ENCODE assay signal across 15 mouse cellular contexts in the genomic region with DNA sequence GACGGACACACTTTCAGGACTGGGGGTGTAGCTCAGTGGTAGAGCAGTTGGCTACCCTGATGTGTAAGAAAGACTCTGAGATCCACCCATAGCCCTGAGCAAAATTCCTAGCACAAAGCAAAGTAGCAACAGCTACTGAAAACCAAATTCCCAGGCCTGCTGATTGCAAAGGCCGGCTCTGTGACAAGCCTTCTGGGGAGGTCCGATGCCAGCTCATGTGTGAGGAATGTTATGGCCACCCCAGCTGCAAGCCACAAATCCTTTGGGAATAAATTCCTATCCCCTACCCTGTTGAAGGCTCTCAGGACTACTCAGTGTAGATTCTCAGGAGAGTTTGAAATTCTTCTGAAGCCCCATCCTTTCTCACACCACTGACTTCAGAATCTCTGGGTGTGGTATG.
"Had no signal": no experiment of that assay in that cellular context is flagged by ENCODE, and none has a peak within 500 bp of the region (broad histone marks: within the 10 kb centered on the region; RNA-seq: fewer than 3 reads in every experiment).

No protein-coding gene starts in this region.

- H3K9ac ChIP-seq: liver, embryonic 13.5 days; midbrain, embryonic 13.5 days; neural tube, embryonic 13.5 days had no signal

- H3K36me3 ChIP-seq: liver, embryonic 13.5 days; midbrain, embryonic 10.5 days; midbrain, embryonic 13.5 days; neural tube, embryonic 13.5 days had no signal

- H3K9me3 ChIP-seq: liver, embryonic 13.5 days; midbrain, embryonic 10.5 days; midbrain, embryonic 13.5 days; neural tube, embryonic 13.5 days had no signal

- H3K4me3 ChIP-seq: layer of hippocampus, adult 2 months; liver, embryonic 13.5 days; megakaryocyte, embryonic 14.5 days; midbrain, embryonic 10.5 days; midbrain, embryonic 13.5 days; myocyte; neural tube, embryonic 13.5 days had no signal

- H3K4me1 ChIP-seq: liver, embryonic 13.5 days; megakaryocyte, embryonic 14.5 days; midbrain, embryonic 10.5 days; midbrain, embryonic 13.5 days; neural tube, embryonic 13.5 days had no signal

- H3K27ac ChIP-seq: layer of hippocampus, adult 2 months; liver, embryonic 13.5 days; midbrain, embryonic 10.5 days; midbrain, embryonic 13.5 days; neural tube, embryonic 13.5 days; stomach, postnatal 0 days had no signal

- DNase-seq: kidney, postnatal 14 days; layer of hippocampus, adult 9-11 months; liver, embryonic 13.5 days; lung, adult 2 months; thymus, adult 2 months; thymus, postnatal 14 days; thymus, postnatal 4 days had no signal

- H3K4me2 ChIP-seq: liver, embryonic 13.5 days; midbrain, embryonic 13.5 days; neural tube, embryonic 13.5 days had no signal

- ATAC-seq: midbrain, embryonic 13.5 days; midbrain, embryonic 16.5 days had no signal

- H3K27me3 ChIP-seq: liver, embryonic 13.5 days; midbrain, embryonic 13.5 days; neural tube, embryonic 13.5 days had no signal
